Mouse (Mus musculus) forebrain, embryonic 16.5 days (tissue): Measurements from ENCODE around the gene Pcmt1. TPM values are rescaled to one million over a fixed set of nuclear protein-coding genes. Genes with fewer than 3 reads are reported as not detected.

Experiments
- ATAC-seq: fragments of 200-750 bp; cut with Nextera tagmentation; 2 replicates; pipeline ENCODE4 v1.8.0; 2017; ENCODE audit warnings: mild to moderate bottlenecking, moderate library complexity
- H3K27ac ChIP-seq: fragments of 300-500 bp; sonication (generic); 2 replicates; pipeline ENCODE4 v1.5.1; 2014; ENCODE audit warnings: low read length, control low read depth
- H3K27me3 ChIP-seq: fragments of 300-500 bp; sonication (generic); replicated peaks from 2 replicates; pipeline ENCODE4 v1.6.1; 2014; ENCODE audit warnings: low read length; ENCODE audit not compliant: control insufficient read depth, insufficient read depth
- H3K36me3 ChIP-seq: fragments of 300-500 bp; sonication (generic); 2 replicates; pipeline ENCODE4 v1.6.1; 2014; ENCODE audit not compliant: control insufficient read depth, insufficient read depth
- H3K4me1 ChIP-seq: fragments of 300-500 bp; sonication (generic); replicated peaks from 2 replicates; pipeline ENCODE4 v1.6.1; 2014; ENCODE audit warnings: low read length; ENCODE audit not compliant: control insufficient read depth, insufficient read depth
- H3K4me2 ChIP-seq: fragments of 300-500 bp; sonication (generic); 2 replicates; pipeline ENCODE4 v1.6.1; 2014; ENCODE audit warnings: mild to moderate bottlenecking, low read length, control low read depth
- H3K4me3 ChIP-seq: fragments of 300-500 bp; sonication (generic); replicated peaks from 2 replicates; pipeline ENCODE4 v1.5.1; 2014; ENCODE audit warnings: mild to moderate bottlenecking, low read length, control low read depth
- H3K9ac ChIP-seq: fragments of 300-500 bp; sonication (generic); replicated peaks from 2 replicates; pipeline ENCODE4 v1.6.1; 2014; ENCODE audit warnings: low read depth, low read length, control low read depth
- H3K9me3 ChIP-seq: fragments of 300-500 bp; sonication (generic); 2 replicates; pipeline ENCODE4 v1.6.1; 2016; ENCODE audit warnings: low read length; ENCODE audit not compliant: control insufficient read depth
- WGBS: fragments of 180-500 bp; shearing (Covaris S2); extraction: QIAGEN DNeasy Blood & Tissue Kit; methylation state at CpG from one replicate; pipeline ENCODE4 v1.1.7; 2014; 5-methylcytosine and 5-hydroxymethylcytosine counted together
- polyA plus RNA-seq: library from polyadenylated mRNA; unstranded; fragments of >200 nt; fragmentation: Nextera tagmentation; extraction: Ambion mirVana; gene quantifications from 2 replicates; pipeline ENCODE4 v1.2.1, GENCODE M21; 2015

Pcmt1 gene
- polyA plus RNA-seq, 1 experiment from 2014 or later, result 173 TPM

DNA sequence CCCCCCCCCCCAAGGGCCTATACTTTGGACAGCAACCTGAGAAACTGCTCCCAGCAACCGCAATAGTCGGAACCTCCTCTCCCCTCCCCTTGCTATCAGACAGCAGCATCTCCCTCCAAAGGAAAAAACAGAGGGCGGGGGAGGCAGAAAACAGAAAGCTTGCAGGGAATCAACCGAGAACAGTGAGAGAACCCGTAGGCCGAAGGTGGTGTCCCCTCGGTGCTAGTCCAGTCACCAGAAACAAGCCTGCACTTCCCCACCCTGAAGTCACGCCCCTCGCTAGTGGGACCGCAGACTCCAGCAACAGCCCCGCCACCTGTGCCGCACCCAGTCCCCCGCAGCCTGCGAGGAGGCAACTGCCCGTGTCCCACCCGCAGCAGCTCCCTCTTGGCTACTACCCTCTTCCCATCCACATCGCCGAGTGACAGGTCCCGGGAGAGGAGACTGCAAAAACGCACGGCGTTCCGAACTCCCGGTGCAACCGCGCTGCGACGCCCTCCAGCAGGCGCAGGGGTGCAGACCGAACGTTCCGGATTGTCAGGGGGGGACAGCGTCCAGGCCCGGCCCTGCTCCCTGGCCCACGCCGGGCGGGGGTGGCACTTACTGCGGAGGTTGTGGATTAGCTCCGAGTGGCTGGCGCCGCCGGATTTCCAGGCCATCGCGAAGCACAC, 18.3 kb downstream of the Pcmt1 start:
- ATAC-seq, result peak; percentile 75
- Histone ChIP-seq H3K4me1 (peaks cover 13% of the 10 kb centered on the region), H3K36me3 (no peaks in the 10 kb centered on the region), H3K9ac (peak overlapping the region; percentile 82), H3K9me3 (no peaks in the 10 kb centered on the region), H3K4me3 (peak overlapping the region; percentile 98), H3K27ac (peak overlapping the region; percentile 88), H3K4me2 (peak overlapping the region; percentile 90), H3K27me3 (no peaks in the 10 kb centered on the region)
- WGBS, result under 1% methylated on average over 43 of the region's 44 CpGs

DNA sequence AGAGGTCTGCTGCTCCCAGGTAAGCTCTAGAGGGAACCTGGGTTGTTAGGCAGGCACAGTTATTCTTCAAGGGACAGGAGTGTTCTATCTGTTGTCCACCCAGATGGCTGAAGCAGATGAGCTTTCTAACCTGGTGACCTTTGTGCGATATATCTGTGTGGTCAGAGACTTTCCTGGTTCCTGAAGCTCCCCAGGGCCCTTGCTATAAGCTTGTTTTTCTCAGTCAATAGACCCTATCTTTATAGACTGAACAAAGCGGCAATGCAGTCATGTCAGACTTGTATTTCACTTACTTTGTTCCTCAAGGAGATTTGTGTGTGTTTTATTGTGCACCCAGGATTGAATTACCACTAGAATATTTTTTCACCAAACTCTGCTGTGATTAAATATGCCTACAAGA, 29.9 kb downstream of the Pcmt1 start:
- Histone ChIP-seq H3K36me3 (peaks cover 20% of the 10 kb centered on the region), H3K27ac (no peak overlapping the region), H3K4me2 (no peak overlapping the region), H3K9me3 (no peaks in the 10 kb centered on the region), H3K9ac (no peak overlapping the region), H3K4me3 (no peak overlapping the region), H3K4me1 (no peaks in the 10 kb centered on the region), H3K27me3 (no peaks in the 10 kb centered on the region)
- WGBS, result 99% methylated on average over 2 of the region's 2 CpGs
- no peak for ATAC-seq

DNA sequence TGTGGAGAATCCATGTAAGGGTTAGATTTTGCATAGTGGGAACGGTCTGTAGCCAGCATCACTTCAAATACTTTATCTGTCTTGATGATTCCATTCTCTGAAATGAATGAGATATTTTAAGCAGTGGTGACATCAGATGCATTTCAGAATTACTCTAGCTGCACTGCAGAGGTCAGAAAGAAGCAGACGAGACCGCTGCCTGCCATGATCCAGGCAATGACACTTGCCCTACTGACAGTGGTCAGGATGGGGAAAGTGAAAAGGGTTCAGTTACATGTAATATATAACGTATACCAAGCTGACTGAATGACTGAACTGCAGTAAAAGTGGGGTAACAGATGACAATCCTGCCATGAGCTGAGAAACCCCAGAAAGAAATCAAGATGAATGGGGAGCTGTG, 31.9 kb downstream of the Pcmt1 start:
- Histone ChIP-seq H3K9ac (no peak overlapping the region), H3K9me3 (no peaks in the 10 kb centered on the region), H3K27me3 (no peaks in the 10 kb centered on the region), H3K4me3 (no peak overlapping the region), H3K4me1 (no peaks in the 10 kb centered on the region), H3K27ac (no peak overlapping the region), H3K36me3 (peaks cover 26% of the 10 kb centered on the region), H3K4me2 (no peak overlapping the region)
- no peak for ATAC-seq
- WGBS, result 92% methylated on average over 4 of the region's 4 CpGs

DNA sequence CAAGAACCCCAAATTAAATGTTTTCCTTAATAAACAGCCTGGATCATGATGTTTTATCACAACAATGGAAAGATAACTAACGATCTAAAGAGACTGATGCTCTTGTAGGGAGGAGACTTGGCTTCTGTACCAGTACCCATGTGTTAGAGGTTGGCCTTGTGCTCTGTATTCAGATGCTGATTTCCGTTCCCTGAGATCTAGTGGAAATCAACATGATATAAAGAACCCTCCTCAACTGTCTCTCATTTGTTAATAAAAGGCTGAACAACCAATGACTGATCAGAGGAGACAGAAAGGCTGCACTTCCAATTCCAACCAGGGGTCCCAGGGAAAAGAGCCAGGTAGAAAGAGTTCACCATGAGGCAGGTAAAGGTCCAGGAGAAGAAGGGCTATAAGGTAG, 35.0 kb downstream of the Pcmt1 start:
- H3K9me3 ChIP-seq, result no peaks in the 10 kb centered on the region
- WGBS, result 72% methylated on average over 2 of the region's 2 CpGs
- H3K36me3 ChIP-seq, result peaks cover 31% of the 10 kb centered on the region
- no peaks in the 10 kb centered on the region for H3K4me1 ChIP-seq
- no peaks in the 10 kb centered on the region for H3K27me3 ChIP-seq
- no peak overlapping the region for H3K9ac ChIP-seq
- H3K4me3 ChIP-seq, result no peak overlapping the region
- H3K27ac ChIP-seq, result no peak overlapping the region
- no peak for ATAC-seq
- H3K4me2 ChIP-seq, result no peak overlapping the region

DNA sequence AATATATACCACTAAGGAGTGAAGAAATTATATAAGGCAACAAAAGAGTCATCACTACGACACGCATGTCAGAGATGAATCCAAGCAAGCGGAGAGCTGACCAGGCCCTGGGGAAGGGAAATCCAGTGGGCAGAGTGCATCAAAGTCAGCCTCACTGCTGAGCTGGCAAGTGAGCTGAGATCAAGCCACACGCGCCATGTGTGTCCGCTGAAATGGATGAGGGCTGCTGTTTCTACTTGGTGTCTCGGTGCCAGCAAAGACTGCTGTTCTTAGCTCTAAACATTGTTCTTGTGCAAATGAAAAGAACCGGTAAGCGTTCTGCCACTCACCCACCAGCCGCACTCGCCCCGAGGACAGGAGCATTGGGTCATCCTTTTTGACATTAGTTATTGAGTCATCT, 40.6 kb downstream of the Pcmt1 start:
- no peak overlapping the region for H3K9ac ChIP-seq
- no peak overlapping the region for H3K4me2 ChIP-seq
- no peak for ATAC-seq
- no peaks in the 10 kb centered on the region for H3K27me3 ChIP-seq
- no peaks in the 10 kb centered on the region for H3K4me1 ChIP-seq
- H3K27ac ChIP-seq, result no peak overlapping the region
- 94% methylated on average over 12 of the region's 12 CpGs for WGBS
- peaks cover 30% of the 10 kb centered on the region for H3K36me3 ChIP-seq
- H3K4me3 ChIP-seq, result no peak overlapping the region
- no peaks in the 10 kb centered on the region for H3K9me3 ChIP-seq

DNA sequence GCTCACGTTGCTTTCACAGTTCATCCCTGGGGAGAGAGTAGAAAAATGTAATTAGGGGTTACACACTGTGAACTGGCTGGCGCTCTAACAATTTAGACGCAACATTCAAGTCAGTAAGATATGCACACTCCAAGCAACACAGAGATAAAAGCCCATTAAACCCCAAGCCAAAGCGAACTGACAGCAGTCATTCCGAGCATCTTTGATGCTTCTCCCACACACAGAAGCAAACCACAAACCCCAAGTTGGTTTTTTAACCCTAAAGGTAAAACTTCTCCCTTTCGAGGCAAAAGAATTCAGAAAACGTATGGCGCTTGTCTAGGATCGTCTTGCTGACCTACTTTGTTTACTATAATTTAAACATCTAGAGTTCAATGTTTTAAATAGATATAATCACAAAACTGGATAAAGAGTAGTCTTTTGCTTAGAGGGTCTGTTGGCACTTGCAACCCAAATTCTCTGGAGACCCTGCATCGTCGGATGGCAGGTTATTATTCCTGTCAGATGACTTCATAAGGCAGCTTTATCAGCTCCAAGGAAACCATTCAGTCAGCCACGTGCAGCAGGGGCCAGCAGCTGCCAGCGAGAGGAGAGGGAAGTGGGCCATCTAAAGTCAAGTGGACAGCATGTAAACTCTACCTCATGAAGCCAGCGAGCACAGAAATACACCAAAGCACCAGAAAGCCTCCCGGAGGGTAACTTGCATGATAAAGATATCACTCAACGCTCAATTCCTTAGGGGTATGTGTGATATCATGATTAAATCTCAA, 49.8 kb downstream of the Pcmt1 start:
- no peak for ATAC-seq
- no peaks in the 10 kb centered on the region for H3K9me3 ChIP-seq
- H3K36me3 ChIP-seq, result peaks cover 16% of the 10 kb centered on the region
- no peak overlapping the region for H3K4me2 ChIP-seq
- no peak overlapping the region for H3K9ac ChIP-seq
- H3K4me1 ChIP-seq, result no peaks in the 10 kb centered on the region
- no peak overlapping the region for H3K4me3 ChIP-seq
- WGBS, result 81% methylated on average over 16 of the region's 16 CpGs
- no peaks in the 10 kb centered on the region for H3K27me3 ChIP-seq
- H3K27ac ChIP-seq, result no peak overlapping the region

GRCm38 (mm10) chr10:7630286-7630685, 50.6 kb downstream of the Pcmt1 start:
- H3K27ac ChIP-seq, result no peak overlapping the region
- no peak overlapping the region for H3K9ac ChIP-seq
- H3K4me1 ChIP-seq, result no peaks in the 10 kb centered on the region
- no peaks in the 10 kb centered on the region for H3K9me3 ChIP-seq
- peaks cover 16% of the 10 kb centered on the region for H3K36me3 ChIP-seq
- no peak for ATAC-seq
- no peaks in the 10 kb centered on the region for H3K27me3 ChIP-seq
- 97% methylated on average over 5 of the region's 5 CpGs for whole genome bisulfite sequencing
- no peak overlapping the region for H3K4me2 ChIP-seq
- H3K4me3 ChIP-seq, result no peak overlapping the region

DNA sequence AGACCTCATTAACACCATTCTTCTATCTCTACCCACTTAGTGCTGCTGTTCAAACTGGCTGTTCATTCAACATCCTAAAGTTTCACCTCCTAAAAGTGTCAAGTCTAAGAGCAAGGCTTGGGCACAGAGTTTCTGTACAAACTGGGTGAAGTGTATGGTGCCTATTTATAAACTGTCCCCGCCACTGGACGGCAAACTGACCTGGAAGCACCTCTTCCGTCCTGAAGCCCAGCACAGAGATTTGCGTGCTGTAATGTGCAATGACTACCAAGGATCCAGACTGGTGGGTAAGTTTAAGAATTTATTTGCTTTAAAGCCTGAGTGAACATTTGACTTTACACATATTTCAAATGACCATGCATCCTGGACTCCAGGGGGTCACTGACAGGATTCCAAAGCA, 51.8 kb downstream of the Pcmt1 start:
- Histone ChIP-seq H3K9ac (no peak overlapping the region), H3K4me3 (no peak overlapping the region), H3K4me2 (no peak overlapping the region), H3K4me1 (no peaks in the 10 kb centered on the region), H3K9me3 (no peaks in the 10 kb centered on the region), H3K27ac (no peak overlapping the region), H3K36me3 (peaks cover 16% of the 10 kb centered on the region), H3K27me3 (no peaks in the 10 kb centered on the region)
- 93% methylated on average over 4 of the region's 4 CpGs for WGBS
- ATAC-seq, result no peak

DNA sequence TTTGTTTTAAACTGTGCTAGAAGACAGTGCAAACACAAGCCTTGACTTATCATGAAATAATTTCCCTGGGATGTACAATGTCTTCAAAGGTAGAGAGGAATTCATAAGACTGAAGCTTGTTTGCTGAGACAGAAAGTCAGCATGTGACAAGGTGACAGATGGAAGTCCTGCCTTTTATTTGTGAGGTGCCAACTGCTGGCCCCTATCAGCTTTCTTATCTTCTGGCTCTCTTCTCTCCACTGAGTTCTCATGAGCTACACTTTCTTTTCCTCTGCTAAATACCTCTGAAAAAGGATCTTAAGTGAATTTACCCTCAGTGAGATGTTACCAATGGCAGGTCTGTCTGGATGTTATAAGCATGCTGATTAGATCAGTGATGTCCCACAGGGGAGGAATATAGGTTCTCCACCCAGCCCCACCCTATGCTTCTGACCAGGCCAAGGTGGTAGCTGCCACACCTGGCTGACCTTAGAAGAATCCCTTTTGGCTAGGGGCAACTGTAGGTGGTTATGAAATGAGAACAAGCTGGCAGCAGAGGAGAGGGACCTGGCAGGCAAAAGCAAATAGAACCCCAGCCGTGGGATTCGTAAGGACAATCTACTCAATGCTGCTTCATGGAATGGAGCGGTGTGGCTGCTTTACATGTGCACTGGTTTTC, 56.9 kb downstream of the Pcmt1 start:
- ATAC-seq, result no peak
- H3K4me2 ChIP-seq, result no peak overlapping the region
- no peak overlapping the region for H3K27ac ChIP-seq
- H3K4me3 ChIP-seq, result no peak overlapping the region
- WGBS, result 97% methylated on average over 3 of the region's 3 CpGs
- peaks cover 5% of the 10 kb centered on the region for H3K36me3 ChIP-seq
- H3K27me3 ChIP-seq, result no peaks in the 10 kb centered on the region
- no peak overlapping the region for H3K9ac ChIP-seq
- no peaks in the 10 kb centered on the region for H3K4me1 ChIP-seq
- H3K9me3 ChIP-seq, result no peaks in the 10 kb centered on the region
